Mouse (Mus musculus) CH12.LX (cell line): ENCODE data around the gene A630001G21Rik.

Experiments
- CTCF ChIP-seq, 2 experiments: IDR thresholded peaks in 1 of 2; conservative IDR thresholded peaks in 1 of 2; 2 replicates each; pipeline ENCODE4 v1.5.1; 2011 to 2012; ENCODE audit warnings: low read depth in 2 of 2, low read length in 2 of 2, improper control_type of control experiment in 1 of 2, inconsistent platforms in 1 of 2, mild to moderate bottlenecking in 1 of 2, moderate library complexity in 1 of 2
- KAT2A ChIP-seq: IDR thresholded peaks from 2 replicates; pipeline ENCODE4 v1.6.1; 2012; ENCODE audit warnings: low read length, improper control_type of control experiment, inconsistent platforms; ENCODE audit not compliant: insufficient replicate concordance
- POLR2A ChIP-seq: IDR thresholded peaks from 2 replicates; pipeline ENCODE4 v1.6.1; 2011; ENCODE audit warnings: low read depth, mild to moderate bottlenecking, improper control_type of control experiment, low read length
- POLR2AphosphoS2 ChIP-seq: IDR thresholded peaks from 2 replicates; pipeline ENCODE4 v1.6.1; 2011; ENCODE audit warnings: low read depth, low read length, improper control_type of control experiment
- SIN3A ChIP-seq: IDR thresholded peaks from 2 replicates; pipeline ENCODE4 v1.6.1; 2012; ENCODE audit warnings: low read length, improper control_type of control experiment, inconsistent platforms

- TF ChIP-seq POLR2AphosphoS2 (no peak), KAT2A (no peak), CTCF (conservative IDR thresholded peaks at IDR 0.05 in 1 of 2, IDR thresholded peaks at IDR 0.05 in 1 of 2; ENCODE audit: low read depth in 2 of 2, low read length in 2 of 2) (no peak), SIN3A (no peak), POLR2A (no peak)
These were observed 12.1 kb upstream of the A630001G21Rik start for GRCm38 (mm10) chr1:85790565-85790964.
